Mouse (Mus musculus) heart, embryonic 10.5 days (tissue): ENCODE data around the gene Dnah7a. TPM values are rescaled to one million over a fixed set of nuclear protein-coding genes. Genes with fewer than 3 reads are reported as not detected.
"Not testable (repeated sequence)": the region's sequence is repeated elsewhere in the genome, so short reads cannot be mapped to it uniquely, and the experiment has no call there.

Experiments
- DNase-seq: peaks from one replicate; pipeline ENCODE4 v3.0.0-alpha.2; 2017; ENCODE audit warnings: low spot score
- H3K27ac ChIP-seq: fragments of 300-500 bp; sonication (generic); 2 replicates; pipeline ENCODE4 v1.5.1; 2016; ENCODE audit warnings: mild to moderate bottlenecking
- H3K27me3 ChIP-seq: fragments of 300-500 bp; sonication (generic); 2 replicates; pipeline ENCODE4 v1.6.1; 2016; ENCODE audit warnings: mild to moderate bottlenecking; ENCODE audit not compliant: poor library complexity, insufficient read depth, severe bottlenecking
- H3K36me3 ChIP-seq: fragments of 300-500 bp; sonication (generic); 2 replicates; pipeline ENCODE4 v1.6.1; 2016; ENCODE audit warnings: mild to moderate bottlenecking, moderate library complexity
- H3K4me1 ChIP-seq: fragments of 300-500 bp; sonication (generic); 2 replicates; pipeline ENCODE4 v1.6.1; 2016; ENCODE audit warnings: mild to moderate bottlenecking
- H3K4me3 ChIP-seq: fragments of 300-500 bp; sonication (generic); 2 replicates; pipeline ENCODE4 v1.5.1; 2016; ENCODE audit warnings: mild to moderate bottlenecking, moderate library complexity
- H3K9me3 ChIP-seq: fragments of 300-500 bp; sonication (generic); 2 replicates; pipeline ENCODE4 v1.6.1; 2016; ENCODE audit warnings: mild to moderate bottlenecking, moderate library complexity
- WGBS: fragments of 180-500 bp; shearing (Covaris S2); methylation state at CpG from one replicate; pipeline ENCODE4 v1.1.7; 2016; 5-methylcytosine and 5-hydroxymethylcytosine counted together
- polyA plus RNA-seq: library from polyadenylated mRNA; unstranded; fragments of >200 nt; fragmentation: Nextera tagmentation; extraction: Ambion mirVana; gene quantifications from 2 replicates; pipeline ENCODE4 v1.2.1, GENCODE M21; 2016

Gene Dnah7a
- polyA plus RNA-seq, 1 experiment from 2014 or later, result 2.0 TPM

DNA sequence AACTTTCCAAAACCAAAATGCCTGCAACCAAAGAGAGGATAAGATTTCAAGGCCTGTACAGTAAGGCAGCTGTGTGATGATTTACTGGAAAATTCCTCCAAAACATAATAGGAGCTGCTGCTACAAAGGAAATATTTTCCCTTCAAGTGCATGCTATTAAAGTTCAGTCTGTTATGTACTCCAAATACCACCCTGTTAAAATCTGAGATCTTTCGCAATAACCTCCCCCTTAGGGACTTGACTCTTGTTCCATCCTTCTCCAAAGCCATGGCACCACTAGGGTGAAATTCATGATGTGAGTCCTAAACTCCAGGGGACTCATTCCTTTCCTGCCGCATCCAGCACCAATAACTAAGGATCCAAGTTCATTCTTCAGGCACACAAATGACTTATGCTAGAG is 20.3 kb upstream of the Dnah7a start:
- no peak for DNase-seq
- 96% methylated on average over 2 of the region's 2 CpGs for WGBS
- H3K27ac ChIP-seq, result no peak overlapping the region
- no peaks in the 10 kb centered on the region for H3K36me3 ChIP-seq
- H3K4me1 ChIP-seq, result peaks cover 15% of the 10 kb centered on the region
- H3K9me3 ChIP-seq, result no peaks in the 10 kb centered on the region
- H3K27me3 ChIP-seq, result no peaks in the 10 kb centered on the region
- no peak overlapping the region for H3K4me3 ChIP-seq

DNA sequence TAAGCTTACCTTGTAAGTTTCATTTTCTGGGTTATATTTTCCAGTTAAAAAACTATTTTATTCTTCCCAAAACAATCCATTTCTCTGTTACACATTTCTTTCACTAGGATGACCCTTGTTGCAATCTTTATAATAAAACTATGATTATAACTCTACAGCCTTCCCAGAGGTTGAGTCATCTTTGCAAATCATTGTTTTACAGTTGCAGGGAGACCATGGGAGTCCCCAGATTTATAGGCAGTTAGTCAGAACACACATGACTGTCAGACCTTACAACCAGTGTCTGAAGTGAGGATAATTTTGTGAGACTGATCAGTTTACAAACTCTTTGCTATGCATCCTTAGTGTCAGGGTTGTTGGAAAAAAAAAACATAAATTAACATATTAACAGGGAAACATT is 14.8 kb upstream of the Dnah7a start:
- H3K4me1 ChIP-seq, result no peaks in the 10 kb centered on the region
- H3K27ac ChIP-seq, result no peak overlapping the region
- DNase-seq, result no peak
- no peaks in the 10 kb centered on the region for H3K27me3 ChIP-seq
- no peaks in the 10 kb centered on the region for H3K9me3 ChIP-seq
- no peaks in the 10 kb centered on the region for H3K36me3 ChIP-seq
- H3K4me3 ChIP-seq, result no peak overlapping the region

DNA sequence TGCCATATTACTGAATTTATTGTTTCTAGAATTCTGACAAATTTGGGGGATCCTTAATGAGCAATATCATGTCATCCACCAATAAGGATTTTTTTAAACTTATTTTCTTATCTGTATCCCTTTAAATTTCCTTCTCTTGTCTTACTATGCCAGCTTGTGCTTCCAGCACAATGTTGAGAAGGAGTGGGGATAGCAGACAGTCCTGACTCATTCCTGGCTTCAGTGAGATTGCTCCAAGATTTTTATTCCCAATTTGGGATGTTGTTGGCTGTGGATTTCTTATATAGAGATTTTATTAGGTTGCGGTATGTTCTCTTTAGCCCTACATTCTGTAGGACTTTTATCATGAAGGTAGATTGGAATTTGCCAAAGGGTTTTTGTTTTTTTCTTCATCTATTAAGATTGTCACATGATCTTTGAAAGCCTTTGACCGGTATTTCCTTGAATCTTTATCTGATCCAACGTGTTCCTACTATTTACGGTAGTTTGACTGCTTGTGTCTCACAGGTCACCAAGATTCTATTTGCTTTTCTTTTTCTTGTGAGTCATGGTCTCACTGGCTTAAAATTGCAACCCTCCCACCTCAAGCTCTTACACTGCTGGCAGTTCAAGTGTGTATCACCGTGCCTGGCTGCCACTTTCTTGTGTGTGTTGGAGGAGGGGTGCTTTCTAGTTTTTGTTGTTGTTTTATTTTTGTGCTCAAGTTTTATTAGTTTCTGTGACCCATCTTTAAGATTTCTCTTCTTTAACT is 14.2 kb upstream of the Dnah7a start:
- Histone ChIP-seq H3K4me3 (no peak overlapping the region), H3K27ac (no peak overlapping the region), H3K27me3 (no peaks in the 10 kb centered on the region), H3K9me3 (no peaks in the 10 kb centered on the region), H3K4me1 (no peaks in the 10 kb centered on the region), H3K36me3 (no peaks in the 10 kb centered on the region)
- no peak for DNase-seq
- WGBS, result 66% methylated on average over 5 of the region's 5 CpGs

DNA sequence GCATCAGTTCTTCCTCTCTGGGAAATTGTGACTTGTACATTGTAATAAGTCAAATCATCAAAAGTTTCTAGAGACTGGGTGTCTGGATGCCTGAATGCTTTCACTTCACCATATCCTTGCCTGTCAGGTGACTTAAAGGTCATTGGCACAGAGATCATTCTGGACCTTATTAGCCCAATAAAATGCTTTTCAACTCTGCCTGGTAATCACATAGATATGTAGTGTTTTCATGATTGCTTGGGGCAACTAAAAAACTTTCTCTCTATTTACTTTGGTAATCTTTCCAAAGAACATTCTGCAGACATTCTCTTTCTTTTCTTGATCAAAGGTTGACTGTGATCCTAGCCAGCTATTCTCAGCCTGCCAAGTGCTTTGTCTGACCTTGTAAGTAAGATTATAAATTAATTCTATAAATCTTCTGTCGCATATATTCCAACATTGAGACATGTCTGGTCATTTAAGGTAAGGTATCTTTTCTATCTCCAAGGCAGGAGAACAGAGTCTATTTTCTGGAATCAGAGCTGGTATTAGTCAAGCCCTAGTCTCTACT is 9.5 kb upstream of the Dnah7a start:
- no peaks in the 10 kb centered on the region for H3K27me3 ChIP-seq
- no peaks in the 10 kb centered on the region for H3K9me3 ChIP-seq
- no peaks in the 10 kb centered on the region for H3K4me1 ChIP-seq
- 78% methylated on average over 1 of the region's 1 CpGs for WGBS
- H3K27ac ChIP-seq, result no peak overlapping the region
- H3K4me3 ChIP-seq, result no peak overlapping the region
- no peaks in the 10 kb centered on the region for H3K36me3 ChIP-seq
- DNase-seq, result no peak

DNA sequence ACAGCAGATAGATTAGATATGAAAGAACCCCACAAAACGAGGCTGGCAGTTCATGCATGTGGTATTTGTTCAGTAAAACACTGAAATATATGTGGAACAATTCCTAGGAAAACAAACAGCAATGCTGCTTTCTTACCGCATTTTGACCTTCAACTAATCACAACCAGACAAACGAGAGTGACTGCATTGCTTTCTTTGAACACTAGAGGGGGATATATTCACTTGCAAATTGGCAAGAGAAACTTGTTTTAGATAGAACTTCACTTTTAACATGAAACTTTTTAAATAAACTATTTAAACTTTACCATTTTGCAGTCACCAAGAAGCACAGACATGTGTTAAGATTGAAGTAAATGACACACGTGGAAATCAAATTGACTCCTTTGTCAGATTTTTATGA is 8.9 kb upstream of the Dnah7a start:
- 3% methylated on average over 4 of the region's 4 CpGs for WGBS
- DNase-seq, result no peak

DNA sequence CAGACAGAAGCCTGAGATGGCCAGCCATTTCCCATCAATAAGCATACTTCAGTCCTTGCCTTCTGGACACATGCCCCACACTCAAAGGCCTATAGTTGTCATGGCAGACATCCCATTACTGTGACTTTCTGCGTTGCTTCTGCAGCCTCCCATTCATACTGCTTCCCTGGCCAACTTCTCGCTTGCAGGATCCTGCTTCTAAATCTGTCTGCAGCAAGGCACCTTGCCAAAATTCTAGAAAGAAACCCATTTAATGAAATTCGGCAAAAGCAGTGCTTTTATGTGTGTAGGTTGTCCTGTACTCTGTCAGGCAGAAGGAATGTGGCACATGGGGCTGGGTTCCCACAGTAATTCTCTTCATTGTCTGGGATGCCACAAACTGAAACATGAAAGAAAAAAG is 6.8 kb upstream of the Dnah7a start:
- H3K4me1 ChIP-seq, H3K27ac ChIP-seq, H3K36me3 ChIP-seq, H3K9me3 ChIP-seq, H3K4me3 ChIP-seq, DNase-seq, H3K27me3 ChIP-seq: not testable (repeated sequence)
- WGBS, result 55% methylated on average over 3 of the region's 3 CpGs

More for the DNA sequence above, 8.9 kb upstream of the Dnah7a start:
- Histone ChIP-seq H3K27me3 (no peaks in the 10 kb centered on the region), H3K4me1 (no peaks in the 10 kb centered on the region), H3K27ac (no peak overlapping the region), H3K9me3 (no peaks in the 10 kb centered on the region), H3K36me3 (no peaks in the 10 kb centered on the region), H3K4me3 (no peak overlapping the region)

DNA sequence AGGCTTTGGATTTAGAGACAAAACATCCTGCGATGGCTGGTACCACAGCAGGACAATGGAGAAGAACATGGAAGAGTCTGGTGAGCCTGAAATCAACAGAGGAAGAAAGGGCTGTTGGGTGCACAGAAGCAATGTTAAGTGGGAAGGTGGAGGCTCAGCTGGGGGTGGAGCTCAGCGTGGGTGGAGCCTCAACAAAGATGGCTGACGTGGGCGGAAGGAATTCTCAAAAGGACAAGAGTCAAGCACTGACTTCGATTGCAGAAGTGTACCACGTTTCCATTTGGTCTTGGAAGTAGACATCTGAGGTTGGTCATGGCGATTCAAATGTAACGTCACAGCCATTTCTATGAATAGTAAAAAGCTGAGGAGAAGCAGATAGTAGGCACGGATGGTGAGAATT is 4.5 kb upstream of the Dnah7a start:
- 91% methylated on average over 9 of the region's 9 CpGs for WGBS
- H3K27ac ChIP-seq, result no peak overlapping the region
- peaks cover 9% of the 10 kb centered on the region; the same call in 1 of the 2 replicates for H3K4me1 ChIP-seq
- no peak for DNase-seq
- H3K36me3 ChIP-seq, result no peaks in the 10 kb centered on the region
- no peaks in the 10 kb centered on the region for H3K9me3 ChIP-seq
- H3K27me3 ChIP-seq, result no peaks in the 10 kb centered on the region
- H3K4me3 ChIP-seq, result no peak overlapping the region

DNA sequence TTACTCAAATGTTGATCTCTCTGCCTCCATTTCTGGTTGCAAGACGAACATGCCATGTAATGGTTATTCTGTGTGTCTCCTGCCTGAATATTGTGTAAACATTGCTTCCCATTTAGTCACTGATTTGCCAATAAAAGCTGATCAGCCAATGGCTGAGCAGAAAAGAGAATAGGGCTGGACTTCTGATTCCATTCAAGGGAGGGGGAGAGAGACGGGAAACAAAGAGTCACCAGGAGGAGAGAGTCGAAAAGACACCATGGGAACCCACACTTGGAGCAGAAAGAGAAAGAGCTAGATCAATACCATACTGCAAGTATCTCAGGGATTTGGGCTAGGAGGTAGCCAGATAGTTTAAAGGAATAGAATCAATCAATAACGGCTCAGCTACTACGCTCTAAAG is 3.0 kb upstream of the Dnah7a start:
- not testable (repeated sequence) for H3K4me1 ChIP-seq, DNase-seq, H3K36me3 ChIP-seq, H3K4me3 ChIP-seq, H3K27me3 ChIP-seq, H3K27ac ChIP-seq, H3K9me3 ChIP-seq
- WGBS, result 77% methylated on average over 5 of the region's 5 CpGs

DNA sequence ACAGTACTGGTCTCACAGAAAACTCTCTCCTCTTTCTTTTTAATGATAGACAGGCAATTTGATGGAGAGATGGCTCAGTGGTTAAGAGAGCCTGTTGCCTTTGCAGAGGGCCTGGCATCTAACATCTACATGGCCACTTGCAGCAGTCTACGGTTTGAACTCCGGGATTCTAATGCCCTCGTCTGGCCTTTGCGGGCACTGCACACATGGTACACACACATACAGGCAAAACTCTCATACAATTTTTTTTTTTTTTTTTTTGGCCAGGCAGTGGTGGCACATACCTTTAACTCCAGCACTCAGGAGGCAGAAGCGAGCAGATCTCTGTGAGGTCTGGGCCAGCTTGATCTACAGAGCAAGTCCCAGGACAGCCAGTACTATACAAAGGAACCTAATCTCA is 2.4 kb downstream of the Dnah7a start:
- Histone ChIP-seq H3K4me1 (peaks cover 9% of the 10 kb centered on the region; the same call in 1 of the 2 replicates), H3K27me3 (no peaks in the 10 kb centered on the region), H3K9me3 (no peaks in the 10 kb centered on the region), H3K4me3 (no peak overlapping the region), H3K27ac (no peak overlapping the region), H3K36me3 (no peaks in the 10 kb centered on the region)
- WGBS, result 84% methylated on average over 5 of the region's 5 CpGs
- no peak for DNase-seq

DNA sequence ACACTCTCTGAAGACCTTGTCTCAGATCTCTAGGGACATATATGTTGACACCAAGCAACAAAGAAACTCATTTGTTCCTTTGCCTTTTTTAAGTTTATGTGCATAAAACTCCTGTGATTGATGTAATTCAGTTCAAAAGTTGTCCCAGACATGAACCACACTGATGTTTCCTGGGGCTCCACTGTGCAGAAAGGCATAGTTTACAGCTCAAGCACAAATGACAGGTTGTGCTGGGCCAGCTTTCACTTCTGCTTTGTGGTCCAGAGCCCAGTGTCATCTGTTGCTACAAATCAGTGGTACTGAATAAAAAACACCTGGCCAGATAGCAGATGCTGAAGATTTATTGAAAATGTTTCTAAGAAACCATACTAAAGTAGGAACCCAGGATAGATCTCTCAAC is 42.3 kb downstream of the Dnah7a start:
- not testable (repeated sequence) for H3K4me1 ChIP-seq, H3K27me3 ChIP-seq, H3K36me3 ChIP-seq, H3K4me3 ChIP-seq, H3K9me3 ChIP-seq, H3K27ac ChIP-seq, DNase-seq

DNA sequence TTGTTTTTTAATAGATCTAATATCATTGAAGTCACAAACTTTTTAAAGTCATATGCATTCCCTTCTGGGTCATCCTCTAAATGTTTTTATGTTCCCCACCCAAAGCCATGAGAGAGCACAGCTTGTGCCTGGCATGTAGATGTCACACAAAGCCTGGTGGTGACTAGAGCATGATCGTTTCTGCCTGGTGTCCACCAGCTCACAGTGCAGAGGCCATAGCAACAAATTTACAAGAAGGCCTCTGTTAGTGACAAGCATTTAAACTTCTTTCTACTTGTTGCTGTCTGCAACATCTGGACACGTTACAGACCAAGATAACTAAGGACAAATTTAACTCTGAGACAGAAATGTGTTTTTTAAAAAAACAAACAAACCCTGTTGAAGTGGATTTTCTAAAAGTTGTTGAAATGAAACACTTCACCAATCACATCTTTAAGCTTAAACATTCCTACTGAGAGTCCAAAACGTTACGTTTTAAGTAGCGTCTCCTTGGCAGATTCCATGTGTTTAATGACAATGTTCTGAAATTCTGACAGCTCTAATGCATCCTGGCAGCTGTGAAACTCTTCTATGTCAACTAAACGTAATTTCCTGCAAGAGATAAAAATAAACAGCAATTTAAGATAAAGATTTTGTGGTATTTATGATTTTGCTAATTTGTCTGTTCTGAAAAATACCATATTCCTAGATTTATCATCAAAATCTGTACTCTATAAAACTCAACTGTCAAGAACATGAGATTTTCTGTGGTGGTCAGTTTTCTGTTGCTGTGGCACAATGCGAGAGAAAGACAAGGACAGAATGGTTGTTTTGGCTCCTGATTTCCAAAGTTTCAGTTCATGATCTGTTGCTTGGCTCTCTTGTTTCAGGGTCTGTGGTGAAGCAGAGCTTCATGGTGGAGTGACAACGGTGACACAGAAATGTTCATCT is 66.5 kb downstream of the Dnah7a start:
- H3K36me3 ChIP-seq, result no peaks in the 10 kb centered on the region
- 43% methylated on average over 8 of the region's 8 CpGs for WGBS
- no peaks in the 10 kb centered on the region for H3K27me3 ChIP-seq
- H3K4me3 ChIP-seq, result no peak overlapping the region
- no peak for DNase-seq
- H3K4me1 ChIP-seq, result no peaks in the 10 kb centered on the region
- no peak overlapping the region for H3K27ac ChIP-seq
- H3K9me3 ChIP-seq, result no peaks in the 10 kb centered on the region

DNA sequence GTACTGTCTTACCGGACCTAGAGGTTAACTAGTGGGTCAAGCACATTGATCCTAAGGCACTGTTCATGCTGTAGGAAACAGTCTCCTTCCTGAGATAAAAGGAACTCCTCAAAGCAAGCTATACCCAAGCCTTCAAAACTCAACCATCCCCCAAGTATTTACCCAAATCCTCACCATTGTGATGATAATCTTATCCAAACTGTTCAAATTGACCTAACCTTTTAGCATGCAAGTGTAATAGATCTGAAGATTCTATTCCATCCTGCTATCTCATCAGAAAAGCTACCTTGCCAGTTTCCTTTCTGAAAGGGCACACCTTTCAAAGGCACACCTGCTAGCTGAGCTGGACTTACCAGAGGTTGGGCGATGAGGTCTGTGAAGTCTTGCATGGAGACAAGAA is 70.9 kb downstream of the Dnah7a start:
- 70% methylated on average over 2 of the region's 2 CpGs for WGBS
- H3K27me3 ChIP-seq, H3K9me3 ChIP-seq, H3K4me1 ChIP-seq, DNase-seq, H3K27ac ChIP-seq, H3K4me3 ChIP-seq, H3K36me3 ChIP-seq: not testable (repeated sequence)

DNA sequence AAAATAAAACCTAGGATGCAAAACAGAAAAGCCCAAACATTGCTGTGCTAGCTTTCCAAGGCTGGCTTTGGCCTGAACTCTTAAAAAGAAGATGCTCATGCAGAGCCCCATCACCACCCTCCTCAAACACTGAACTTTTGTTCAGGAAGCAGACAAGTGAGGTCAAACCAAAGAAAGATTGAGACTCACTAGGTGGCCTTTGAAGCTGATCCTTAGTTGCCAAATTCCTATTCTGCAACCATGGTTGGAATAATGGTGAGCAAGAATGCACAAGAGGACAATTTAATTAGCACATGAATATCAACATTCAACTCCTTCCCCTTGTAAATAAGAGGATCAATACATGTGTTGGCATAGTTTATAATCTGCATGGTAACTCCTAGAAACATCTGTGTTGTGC is 74.5 kb downstream of the Dnah7a start:
- H3K27ac ChIP-seq, H3K27me3 ChIP-seq, H3K36me3 ChIP-seq, H3K4me1 ChIP-seq, H3K9me3 ChIP-seq, DNase-seq, H3K4me3 ChIP-seq: not testable (repeated sequence)
